29 mouse cellular contexts compared by ENCODE assay signal in genomic region chr9:65534111-65534510, GRCm38 (mm10). TPM values are rescaled to one million over a fixed set of nuclear protein-coding genes. Genes with fewer than 3 reads are reported as not detected.
DNase-seq lines count a peak whose midpoint lies in the region; ATAC-seq and TF ChIP-seq lines count a peak whose summit lies in the region.
"Had no signal": no experiment of that assay in that cellular context is flagged by ENCODE, and none has a peak within 500 bp of the region (broad histone marks: within the 10 kb centered on the region; RNA-seq: fewer than 3 reads in every experiment).

No protein-coding gene starts in this region.

- no peaks in the 10 kb centered on the region for H3K36me3 ChIP-seq in liver, embryonic 15.5 days (replicated peaks)
- no peaks in the 10 kb centered on the region for H3K36me3 ChIP-seq in spleen, adult 2 months (ENCODE audit: control insufficient read depth, insufficient read depth, low read length)
- H3K36me3 ChIP-seq: embryonic facial prominence, embryonic 10.5 days; embryonic facial prominence, embryonic 13.5 days; forebrain, embryonic 12.5 days; forebrain, embryonic 15.5 days; heart, embryonic 10.5 days; heart, embryonic 13.5 days had no signal

- no peak overlapping the region for H3K4me3 ChIP-seq in liver, embryonic 15.5 days (replicated peaks)
- no peak overlapping the region for H3K4me3 ChIP-seq in spleen, adult 2 months (ENCODE audit: extremely low read depth, insufficient read depth, insufficient read length)
- H3K4me3 ChIP-seq in brown adipose tissue, adult 24 weeks (ENCODE audit: insufficient read depth, low read depth, low read length), result no peak overlapping the region
- H3K4me3 ChIP-seq: embryonic facial prominence, embryonic 10.5 days; embryonic facial prominence, embryonic 13.5 days; erythroblast, embryonic 14.5 days; forebrain, embryonic 12.5 days; forebrain, embryonic 15.5 days; heart, adult 2 months; heart, embryonic 10.5 days; heart, embryonic 13.5 days had no signal

- H3K9ac ChIP-seq in liver, embryonic 15.5 days, result no peak overlapping the region
- H3K9ac ChIP-seq: embryonic facial prominence, embryonic 13.5 days; forebrain, embryonic 12.5 days; forebrain, embryonic 15.5 days; heart, embryonic 13.5 days; hindbrain, embryonic 14.5 days had no signal

- H3K4me2 ChIP-seq in liver, embryonic 15.5 days, result no peak overlapping the region
- H3K4me2 ChIP-seq: embryonic facial prominence, embryonic 13.5 days; forebrain, embryonic 12.5 days; forebrain, embryonic 15.5 days; heart, embryonic 13.5 days; hindbrain, embryonic 14.5 days had no signal

- no peaks in the 10 kb centered on the region for H3K27me3 ChIP-seq in liver, embryonic 15.5 days
- H3K27me3 ChIP-seq in spleen, adult 2 months (ENCODE audit: control insufficient read depth, insufficient read depth, low read length), result no peaks in the 10 kb centered on the region
- H3K27me3 ChIP-seq: embryonic facial prominence, embryonic 13.5 days; forebrain, embryonic 12.5 days; forebrain, embryonic 15.5 days; heart, embryonic 13.5 days had no signal

- ATAC-seq in liver, embryonic 15.5 days (ENCODE audit: insufficient read depth), result no peak
- ATAC-seq: CD4-positive, CD25-positive, alpha-beta regulatory T cell, adult 4 months; forebrain, embryonic 15.5 days; hindbrain, postnatal 0 days; inflammation-experienced regulatory T-cells, adult 6 months had no signal

- 78% methylated on average over 3 of the region's 3 CpGs for WGBS in liver, embryonic 15.5 days (ENCODE audit: insufficient replicate concordance)
- 93% methylated on average over 3 of the region's 3 CpGs for WGBS in spleen, adult 2 months

- TF ChIP-seq CTCF in spleen, adult 2 months (IDR thresholded peaks at IDR 0.05; ENCODE audit: extremely low read depth, insufficient read depth, insufficient read length, insufficient replicate concordance), result no peak

- peak overlapping the region; percentile 26; the same call in 1 of the 2 replicates for H3K27ac ChIP-seq in liver, embryonic 15.5 days (replicated peaks)
- H3K27ac ChIP-seq in spleen, adult 2 months (ENCODE audit: insufficient read depth, low read length), result peak overlapping the region; percentile 88
- H3K27ac ChIP-seq in brown adipose tissue, adult 24 weeks (replicated peaks; ENCODE audit: low read depth, low read length), result peak overlapping the region; percentile 73; the same call in 1 of the 2 replicates
- H3K27ac ChIP-seq: embryonic facial prominence, embryonic 10.5 days; embryonic facial prominence, embryonic 13.5 days; forebrain, embryonic 12.5 days; forebrain, embryonic 15.5 days; heart, adult 2 months; heart, embryonic 10.5 days; heart, embryonic 13.5 days; hindbrain, embryonic 14.5 days; hindbrain, postnatal 0 days had no signal

- DNase-seq in liver, result no peak
- DNase-seq in spleen, adult 2 months (ENCODE audit: low read depth in 1 of 2, low spot score in 2 of 2), result no peak
- DNase-seq in spleen, adult 12 weeks (ENCODE audit: low spot score), result no peak
- DNase-seq in urinary bladder, postnatal 10 days (ENCODE audit: low spot score), result no peak
- DNase-seq: adrenal gland, adult 8-10 months; adrenal gland, postnatal 25 days; cerebellum, adult 11-12 months; cerebellum, adult 8-10 months; cerebellum, postnatal 10 days; cerebellum, postnatal 36 days; embryo, embryonic 11 days; gastrocnemius, postnatal 25 days; heart, adult 2 months; heart, postnatal 14 days had no signal

- no peak for TF ChIP-seq POLR2A in spleen, adult 2 months (IDR thresholded peaks at IDR 0.05; ENCODE audit: low read depth, low read length)

- no peaks in the 10 kb centered on the region for H3K9me3 ChIP-seq in liver, embryonic 15.5 days (replicated peaks)
- H3K9me3 ChIP-seq: embryonic facial prominence, embryonic 13.5 days; forebrain, embryonic 12.5 days; forebrain, embryonic 15.5 days; heart, embryonic 10.5 days; heart, embryonic 13.5 days had no signal

- peaks cover 58% of the 10 kb centered on the region for H3K4me1 ChIP-seq in liver, embryonic 15.5 days (replicated peaks)
- H3K4me1 ChIP-seq in spleen, adult 2 months (ENCODE audit: control insufficient read depth, insufficient read depth, insufficient read length), result peaks cover 35% of the 10 kb centered on the region; the same call in 1 of the 2 replicates
- H3K4me1 ChIP-seq in brown adipose tissue, adult 24 weeks (ENCODE audit: control insufficient read depth, insufficient read depth, insufficient read length, low read length), result peaks cover 17% of the 10 kb centered on the region
- H3K4me1 ChIP-seq: embryonic facial prominence, embryonic 13.5 days; forebrain, embryonic 12.5 days; forebrain, embryonic 15.5 days had no signal

RNA-seq across cellular contexts. Expression of gene Ankdd1a, which starts 14.1 kb away (rescaled TPM):
- 0.09 TPM in 1 of 2 replicates, not detected in the other for polyA plus RNA-seq in liver, embryonic 15.5 days (2015; fragmentation: Nextera tagmentation; extraction: Ambion mirVana)
- 0.11 and 0.14 TPM in 2 replicates for polyA plus RNA-seq in spleen, adult 2 months (2012; rRNA removed)
- polyA plus RNA-seq in brown adipose tissue, adult 24 weeks (2012; ENCODE audit: insufficient read depth, insufficient read length, missing spikeins), result not detected in 2 replicates
- polyA plus RNA-seq: C2C12; embryonic facial prominence, embryonic 10.5 days; embryonic facial prominence, embryonic 13.5 days; erythroblast, embryonic 14.5 days; heart, adult 2 months; heart, embryonic 10.5 days; heart, embryonic 13.5 days; heart, embryonic 16.5 days; inflammation-experienced regulatory T-cells, adult 6 months had no signal

RNA-seq across cellular contexts. Expression of gene Plekho2, which starts 45.7 kb away (rescaled TPM):
- 27.0 and 27.3 TPM in 2 replicates for polyA plus RNA-seq in liver, embryonic 15.5 days (2015; fragmentation: Nextera tagmentation; extraction: Ambion mirVana)
- 55.8 and 61.8 TPM in 2 replicates for polyA plus RNA-seq in spleen, adult 2 months (2012; rRNA removed)
- polyA plus RNA-seq in brown adipose tissue, adult 24 weeks (2012; ENCODE audit: insufficient read depth, insufficient read length, missing spikeins), result 6.2 and 7.5 TPM in 2 replicates

RNA-seq across cellular contexts. Expression of gene Pif1, which starts 52.8 kb away (rescaled TPM):
- polyA plus RNA-seq in liver, embryonic 15.5 days (2015; fragmentation: Nextera tagmentation; extraction: Ambion mirVana), result 10.0 and 13.2 TPM in 2 replicates
- 4.3 and 6.4 TPM in 2 replicates for polyA plus RNA-seq in spleen, adult 2 months (2012; rRNA removed)
- not detected in 2 replicates for polyA plus RNA-seq in brown adipose tissue, adult 24 weeks (2012; ENCODE audit: insufficient read depth, insufficient read length, missing spikeins)

Comparison
In these comparisons a context has a peak if more than half of its experiments do, and no peak if none do; other contexts are left out.
1. H3K27ac ChIP-seq: peak in every context shown above with its lines; median percentile 88 in spleen, adult 2 months; 73 in brown adipose tissue, adult 24 weeks; 26 in liver, embryonic 15.5 days.